Mouse (Mus musculus): ENCODE data around the gene Spata13. TPM values are rescaled to one million over a fixed set of nuclear protein-coding genes. Genes with fewer than 3 reads are reported as not detected.

Gene Spata13
- polyA plus RNA-seq, 1 experiment from 2014 or later: 14.0 TPM

DNA sequence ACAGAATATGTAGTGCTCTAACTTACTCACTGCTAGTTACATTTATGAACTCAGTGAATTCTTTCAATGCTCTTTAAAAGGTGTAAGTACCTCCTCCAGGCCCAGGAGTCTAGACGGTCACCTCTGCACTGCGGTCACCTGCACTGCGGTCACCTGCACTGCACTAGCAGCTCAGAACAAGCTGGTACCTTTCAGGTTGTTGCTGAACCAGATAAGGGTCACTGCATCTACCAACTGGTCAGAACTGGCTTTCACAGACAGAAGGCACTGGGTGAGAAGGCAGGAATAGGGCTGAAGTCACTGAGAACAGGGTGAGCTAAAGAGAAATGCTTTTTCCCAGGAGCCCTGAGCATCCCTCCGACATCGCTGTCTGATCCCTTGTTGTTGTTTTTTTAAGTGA lies 120.9 kb downstream of the Spata13 start:
- no peak for ATAC-seq
- H3K4me3 ChIP-seq (ENCODE audit: low read depth, low read length): no peak overlapping the region

DNA sequence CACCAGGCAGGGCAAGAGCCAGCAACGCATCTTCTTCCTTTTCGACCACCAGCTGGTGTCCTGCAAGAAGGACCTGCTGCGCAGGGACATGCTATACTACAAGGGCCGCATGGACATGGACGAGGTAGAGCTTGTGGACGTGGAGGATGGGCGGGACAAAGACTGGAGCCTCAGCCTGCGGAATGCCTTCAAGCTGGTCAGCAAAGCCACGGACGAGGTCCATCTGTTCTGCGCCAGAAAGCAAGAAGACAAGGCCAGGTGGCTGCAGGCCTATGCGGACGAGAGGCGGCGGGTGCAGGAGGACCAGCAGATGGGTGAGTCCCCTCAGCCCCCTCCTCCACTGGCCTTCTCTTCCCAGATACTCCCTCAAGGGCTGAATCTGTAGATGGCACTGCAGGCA lies 122.5 kb downstream of the Spata13 start:
- Histone ChIP-seq H3K4me1 (ENCODE audit: insufficient read depth) (no peaks in the 10 kb centered on the region), H3K27ac (ENCODE audit: low read depth) (no peak overlapping the region), H3K9me3 (ENCODE audit: low read length) (no peaks in the 10 kb centered on the region), H3K4me2 (ENCODE audit: low read depth, low read length) (no peak overlapping the region), H3K9ac (replicated peaks) (no peak overlapping the region), H3K27me3 (ENCODE audit: insufficient read depth, low read length) (no peaks in the 10 kb centered on the region), H3K4me3 (ENCODE audit: low read depth, low read length) (no peak overlapping the region), H3K36me3 (replicated peaks; ENCODE audit: insufficient read depth, low read length) (peaks cover 75% of the 10 kb centered on the region)
- TF ChIP-seq CTCF (IDR thresholded peaks at IDR 0.05; ENCODE audit: low read depth) (no peak), EP300 (IDR thresholded peaks at IDR 0.05; ENCODE audit: low read depth) (no peak)
- ATAC-seq (no peak), DNase-seq (no peak)
- 94% methylated on average over 15 of the region's 15 CpGs for WGBS (ENCODE audit: insufficient replicate concordance)

More for the DNA sequence above, 120.9 kb downstream of the Spata13 start:
- Histone ChIP-seq H3K4me1 (ENCODE audit: insufficient read depth) (no peaks in the 10 kb centered on the region; the same call in 1 of the 2 replicates), H3K4me2 (ENCODE audit: low read depth, low read length) (no peak overlapping the region), H3K9me3 (ENCODE audit: low read length) (no peaks in the 10 kb centered on the region), H3K27ac (ENCODE audit: low read depth) (no peak overlapping the region), H3K36me3 (replicated peaks; ENCODE audit: insufficient read depth, low read length) (peaks cover 74% of the 10 kb centered on the region), H3K9ac (replicated peaks) (no peak overlapping the region), H3K27me3 (ENCODE audit: insufficient read depth, low read length) (no peaks in the 10 kb centered on the region)
- DNase-seq: no peak
- WGBS (ENCODE audit: insufficient replicate concordance): 95% methylated on average over 5 of the region's 5 CpGs
- no peak for TF ChIP-seq CTCF (IDR thresholded peaks at IDR 0.05; ENCODE audit: low read depth)
- TF ChIP-seq EP300 (IDR thresholded peaks at IDR 0.05; ENCODE audit: low read depth): no peak

DNA sequence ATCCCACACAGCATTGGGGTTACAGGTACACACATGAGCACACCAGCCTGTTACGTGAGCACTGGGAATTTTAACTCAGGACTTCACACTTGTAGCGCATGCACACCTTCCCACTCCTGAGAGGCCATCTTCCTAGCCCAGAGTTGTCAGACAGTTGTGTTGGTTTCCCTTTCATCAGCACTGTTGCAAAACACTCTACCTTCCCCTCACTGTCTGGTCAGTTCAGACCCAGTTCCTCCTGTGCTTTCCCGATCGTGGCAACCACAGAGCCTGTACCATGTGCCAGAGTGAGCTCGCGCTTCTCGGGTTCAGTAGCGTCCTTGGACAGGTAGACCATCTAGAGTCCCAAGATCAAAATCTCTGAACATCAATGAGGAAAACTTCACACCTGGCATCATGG lies 123.5 kb downstream of the Spata13 start:
- no peak for DNase-seq
- Histone ChIP-seq H3K36me3 (replicated peaks; ENCODE audit: insufficient read depth, low read length) (peaks cover 79% of the 10 kb centered on the region), H3K9me3 (ENCODE audit: low read length) (no peaks in the 10 kb centered on the region), H3K4me2 (ENCODE audit: low read depth, low read length) (no peak overlapping the region), H3K27me3 (ENCODE audit: insufficient read depth, low read length) (no peaks in the 10 kb centered on the region), H3K9ac (replicated peaks) (no peak overlapping the region), H3K4me3 (ENCODE audit: low read depth, low read length) (no peak overlapping the region), H3K27ac (ENCODE audit: low read depth) (no peak overlapping the region), H3K4me1 (ENCODE audit: insufficient read depth) (no peaks in the 10 kb centered on the region)
- ATAC-seq: no peak; the same call in 1 of the 2 replicates
- TF ChIP-seq CTCF (IDR thresholded peaks at IDR 0.05; ENCODE audit: low read depth) (no peak), EP300 (IDR thresholded peaks at IDR 0.05; ENCODE audit: low read depth) (no peak)
- 78% methylated on average over 8 of the region's 8 CpGs for WGBS (ENCODE audit: insufficient replicate concordance)

DNA sequence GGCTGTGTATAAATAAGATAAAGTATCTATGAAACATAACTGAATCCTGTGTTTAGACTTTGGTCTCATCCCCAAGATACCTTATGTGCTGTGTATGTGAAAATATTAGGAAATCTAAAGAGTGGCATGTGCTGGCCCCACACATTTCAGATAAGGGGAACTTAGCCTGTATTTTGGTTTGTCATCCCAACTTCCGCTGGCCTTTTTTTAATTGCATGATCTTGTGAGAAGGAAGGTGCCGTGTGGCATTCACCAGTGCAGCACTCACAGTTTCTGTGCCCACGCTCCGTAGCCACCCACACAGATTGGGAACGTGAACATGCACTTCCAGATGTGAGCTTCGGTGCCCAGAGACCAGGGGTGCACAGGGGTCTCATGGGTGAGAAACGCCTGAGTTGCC lies 123.9 kb downstream of the Spata13 start:
- Histone ChIP-seq H3K4me3 (ENCODE audit: low read depth, low read length) (no peak overlapping the region), H3K36me3 (replicated peaks; ENCODE audit: insufficient read depth, low read length) (peaks cover 81% of the 10 kb centered on the region), H3K4me2 (ENCODE audit: low read depth, low read length) (no peak overlapping the region), H3K27ac (ENCODE audit: low read depth) (0 out of 2 replicates have a peak overlapping the region, but pooled peaks have one; percentile 29), H3K27me3 (ENCODE audit: insufficient read depth, low read length) (no peaks in the 10 kb centered on the region), H3K4me1 (ENCODE audit: insufficient read depth) (no peaks in the 10 kb centered on the region), H3K9ac (replicated peaks) (no peak overlapping the region), H3K9me3 (ENCODE audit: low read length) (no peaks in the 10 kb centered on the region)
- TF ChIP-seq EP300 (IDR thresholded peaks at IDR 0.05; ENCODE audit: low read depth): no peak
- TF ChIP-seq CTCF (IDR thresholded peaks at IDR 0.05; ENCODE audit: low read depth): no peak
- no peak for DNase-seq
- ATAC-seq: no peak
- 83% methylated on average over 7 of the region's 7 CpGs for WGBS (ENCODE audit: insufficient replicate concordance)

DNA sequence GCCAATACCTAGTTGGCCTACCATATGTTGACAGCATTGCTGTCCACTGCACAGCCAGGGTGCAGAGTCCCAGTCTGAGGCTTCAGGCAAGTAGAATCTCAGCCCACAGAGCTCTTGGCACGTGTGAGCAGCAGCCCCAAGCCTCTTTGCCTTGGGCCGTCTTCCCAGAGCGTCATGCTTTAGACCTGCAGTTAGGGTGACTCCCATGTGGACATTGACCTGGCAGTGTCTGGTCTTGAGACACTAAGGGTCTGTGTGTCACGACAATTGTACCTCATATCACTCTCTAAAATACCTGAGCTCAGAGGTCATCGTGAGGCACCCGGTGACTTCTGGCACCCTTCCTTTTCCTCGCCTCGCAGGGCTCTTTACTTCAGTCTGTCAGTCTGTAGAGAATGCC lies 125.3 kb downstream of the Spata13 start:
- DNase-seq: no peak
- WGBS (ENCODE audit: insufficient replicate concordance): 90% methylated on average over 8 of the region's 8 CpGs

DNA sequence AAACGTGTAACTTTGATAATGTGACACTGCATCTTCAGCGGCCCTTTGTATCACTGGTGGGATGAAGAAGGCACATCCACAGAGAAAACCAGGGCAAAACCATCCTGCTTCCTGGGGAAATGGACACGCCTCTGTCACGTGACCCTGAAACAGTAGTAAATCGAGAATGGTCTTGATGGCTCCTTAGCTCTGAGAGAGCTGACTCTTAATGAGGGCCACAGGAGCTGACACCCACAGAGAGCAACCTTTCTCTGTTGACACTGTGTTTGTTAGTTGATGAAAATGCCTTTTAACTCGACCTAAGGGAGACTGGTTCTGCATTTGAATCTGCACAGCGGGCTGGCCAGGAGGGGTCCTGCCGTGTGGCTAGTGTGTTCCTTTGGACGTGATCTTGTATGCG lies 128.0 kb downstream of the Spata13 start:
- no peak overlapping the region for H3K4me3 ChIP-seq (ENCODE audit: low read depth, low read length)

More for the DNA sequence above, 125.3 kb downstream of the Spata13 start:
- no peak overlapping the region for H3K9ac ChIP-seq (replicated peaks)
- no peaks in the 10 kb centered on the region for H3K4me1 ChIP-seq (ENCODE audit: insufficient read depth)
- peaks cover 73% of the 10 kb centered on the region for H3K36me3 ChIP-seq (replicated peaks; ENCODE audit: insufficient read depth, low read length)
- H3K4me2 ChIP-seq (ENCODE audit: low read depth, low read length): no peak overlapping the region
- H3K27ac ChIP-seq (ENCODE audit: low read depth): no peak overlapping the region
- no peaks in the 10 kb centered on the region for H3K27me3 ChIP-seq (ENCODE audit: insufficient read depth, low read length)
- TF ChIP-seq CTCF (IDR thresholded peaks at IDR 0.05; ENCODE audit: low read depth) (no peak), EP300 (IDR thresholded peaks at IDR 0.05; ENCODE audit: low read depth) (no peak)
- H3K9me3 ChIP-seq (ENCODE audit: low read length): no peaks in the 10 kb centered on the region
- no peak overlapping the region for H3K4me3 ChIP-seq (ENCODE audit: low read depth, low read length)
- ATAC-seq: no peak

DNA sequence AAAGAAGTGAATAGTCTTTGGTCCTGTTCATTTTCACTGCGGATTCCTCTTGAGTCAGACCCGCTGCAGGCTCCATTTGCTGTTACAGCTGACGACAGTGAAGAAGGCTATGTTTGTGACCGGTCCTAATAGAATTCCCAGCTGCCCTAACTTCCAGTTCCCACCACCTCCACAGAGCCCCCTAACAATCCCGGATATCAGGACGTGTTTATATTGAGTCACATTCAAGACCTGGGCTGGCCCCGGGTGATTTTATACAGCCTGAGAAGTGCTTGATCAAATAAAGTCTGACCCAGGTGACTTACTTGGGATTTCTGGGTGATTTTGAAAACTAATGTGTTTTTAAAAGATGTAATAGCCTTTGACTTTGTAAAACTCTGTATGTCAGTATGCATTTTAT lies 129.0 kb downstream of the Spata13 start:
- 82% methylated on average over 7 of the region's 7 CpGs for WGBS (ENCODE audit: insufficient replicate concordance)
- no peak overlapping the region for H3K4me3 ChIP-seq (ENCODE audit: low read depth, low read length)
- DNase-seq (no peak), ATAC-seq (no peak)
- no peak overlapping the region for H3K4me2 ChIP-seq (ENCODE audit: low read depth, low read length)
- no peak for TF ChIP-seq CTCF (IDR thresholded peaks at IDR 0.05; ENCODE audit: low read depth)
- TF ChIP-seq EP300 (IDR thresholded peaks at IDR 0.05; ENCODE audit: low read depth): no peak
- no peak overlapping the region for H3K27ac ChIP-seq (ENCODE audit: low read depth)
- no peaks in the 10 kb centered on the region for H3K9me3 ChIP-seq (ENCODE audit: low read length)
- H3K4me1 ChIP-seq (ENCODE audit: insufficient read depth): no peaks in the 10 kb centered on the region
- peaks cover 46% of the 10 kb centered on the region for H3K36me3 ChIP-seq (replicated peaks; ENCODE audit: insufficient read depth, low read length)
- H3K9ac ChIP-seq (replicated peaks): no peak overlapping the region
- no peaks in the 10 kb centered on the region for H3K27me3 ChIP-seq (ENCODE audit: insufficient read depth, low read length)

More for the DNA sequence above, 128.0 kb downstream of the Spata13 start:
- Histone ChIP-seq H3K27me3 (ENCODE audit: insufficient read depth, low read length) (no peaks in the 10 kb centered on the region), H3K9me3 (ENCODE audit: low read length) (no peaks in the 10 kb centered on the region), H3K4me1 (ENCODE audit: insufficient read depth) (no peaks in the 10 kb centered on the region), H3K9ac (replicated peaks) (no peak overlapping the region), H3K4me2 (ENCODE audit: low read depth, low read length) (no peak overlapping the region), H3K27ac (ENCODE audit: low read depth) (no peak overlapping the region), H3K36me3 (replicated peaks; ENCODE audit: insufficient read depth, low read length) (peaks cover 50% of the 10 kb centered on the region)
- TF ChIP-seq EP300 (IDR thresholded peaks at IDR 0.05; ENCODE audit: low read depth) (no peak), CTCF (IDR thresholded peaks at IDR 0.05; ENCODE audit: low read depth) (no peak)
- WGBS (ENCODE audit: insufficient replicate concordance): 82% methylated on average over 10 of the region's 10 CpGs
- DNase-seq (no peak), ATAC-seq (no peak)
